Mouse (Mus musculus) heart, embryonic 16.5 days (tissue): ENCODE measurements around the gene Pla2g5. TPM values are rescaled to one million over a fixed set of nuclear protein-coding genes. Genes with fewer than 3 reads are reported as not detected.

ENCODE experiments used
- ATAC-seq: fragments of 200-750 bp; cut with Nextera tagmentation; replicated peaks from 2 replicates; pipeline ENCODE4 v1.8.0; 2017; ENCODE audit warnings: moderate number of reproducible peaks; ENCODE audit not compliant: insufficient read depth, low FRiP score; ENCODE audit errors: extremely low read depth
- H3K27ac ChIP-seq: fragments of 300-500 bp; sonication (generic); 2 replicates; pipeline ENCODE4 v1.5.1; 2014; ENCODE audit warnings: mild to moderate bottlenecking, low read length, control low read depth, moderate library complexity
- H3K27me3 ChIP-seq: fragments of 300-500 bp; sonication (generic); 2 replicates; pipeline ENCODE4 v1.6.1; 2014; ENCODE audit warnings: low read length, mixed read lengths; ENCODE audit not compliant: control insufficient read depth, insufficient read depth
- H3K36me3 ChIP-seq: fragments of 300-500 bp; sonication (generic); 2 replicates; pipeline ENCODE4 v1.6.1; 2014; ENCODE audit not compliant: control insufficient read depth, insufficient read depth
- H3K4me1 ChIP-seq: fragments of 300-500 bp; sonication (generic); 2 replicates; pipeline ENCODE4 v1.6.1; 2014; ENCODE audit warnings: low read length, mixed read lengths; ENCODE audit not compliant: control insufficient read depth, insufficient read depth
- H3K4me2 ChIP-seq: fragments of 300-500 bp; sonication (generic); 2 replicates; pipeline ENCODE4 v1.6.1; 2014; ENCODE audit warnings: low read depth, mild to moderate bottlenecking, control low read depth, low read length
- H3K4me3 ChIP-seq: fragments of 300-500 bp; sonication (generic); 2 replicates; pipeline ENCODE4 v1.5.1; 2014; ENCODE audit warnings: mild to moderate bottlenecking, control low read depth, low read length
- H3K9ac ChIP-seq: fragments of 300-500 bp; sonication (generic); 2 replicates; pipeline ENCODE4 v1.6.1; 2014; ENCODE audit warnings: low read length, control low read depth
- H3K9me3 ChIP-seq: fragments of 300-500 bp; sonication (generic); replicated peaks from 2 replicates; pipeline ENCODE4 v1.6.1; 2016; ENCODE audit warnings: low read length; ENCODE audit not compliant: control insufficient read depth
- WGBS: fragments of 180-500 bp; shearing (Covaris S2); extraction: QIAGEN DNeasy Blood & Tissue Kit; methylation state at CpG from one replicate; pipeline ENCODE4 v1.1.7; 2014; 5-methylcytosine and 5-hydroxymethylcytosine counted together
- polyA plus RNA-seq: library from polyadenylated mRNA; unstranded; fragments of >200 nt; fragmentation: Nextera tagmentation; extraction: Ambion mirVana; gene quantifications from 2 replicates; pipeline ENCODE4 v1.2.1, GENCODE M21; 2015

Pla2g5 gene
- polyA plus RNA-seq, 1 experiment from 2014 or later = 2.7 TPM

- H3K4me1 ChIP-seq = no peaks in the 10 kb centered on the region
- no peak for ATAC-seq
- peaks cover 12% of the 10 kb centered on the region for H3K27me3 ChIP-seq
- no peaks in the 10 kb centered on the region for H3K36me3 ChIP-seq
- no peak overlapping the region for H3K27ac ChIP-seq
- no peak overlapping the region for H3K4me2 ChIP-seq
- no peak overlapping the region for H3K9ac ChIP-seq
- H3K4me3 ChIP-seq = no peak overlapping the region
- no peaks in the 10 kb centered on the region for H3K9me3 ChIP-seq
- 82% methylated on average over 6 of the region's 6 CpGs for WGBS
Observed at GRCm38 (mm10) chr4:138782098-138782497, 81.2 kb downstream of the Pla2g5 start.

DNA sequence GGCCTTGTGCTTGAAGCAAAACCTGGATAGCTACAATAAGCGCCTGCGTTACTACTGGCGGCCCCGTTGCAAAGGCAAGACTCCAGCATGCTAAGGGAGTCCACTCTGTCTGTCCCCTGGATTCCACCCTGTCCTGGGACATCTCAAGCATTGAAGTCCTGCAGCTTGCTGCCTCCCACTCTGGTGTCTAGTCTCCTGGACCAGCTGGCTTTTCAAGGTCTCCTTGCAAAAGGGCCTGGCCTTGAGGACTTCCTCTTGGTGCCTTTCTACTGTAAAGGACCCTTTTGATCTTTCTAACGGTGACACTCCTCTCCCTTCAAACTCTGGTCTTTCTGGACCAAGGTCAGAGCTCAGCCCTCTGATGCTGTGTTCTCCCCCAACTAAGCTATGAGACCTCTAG is 83.0 kb downstream of the Pla2g5 start:
- H3K9ac ChIP-seq = no peak overlapping the region
- no peaks in the 10 kb centered on the region for H3K4me1 ChIP-seq
- ATAC-seq = no peak
- 73% methylated on average over 5 of the region's 5 CpGs for WGBS
- H3K36me3 ChIP-seq = no peaks in the 10 kb centered on the region
- peaks cover 16% of the 10 kb centered on the region for H3K27me3 ChIP-seq
- H3K4me3 ChIP-seq = no peak overlapping the region
- no peaks in the 10 kb centered on the region for H3K9me3 ChIP-seq
- H3K27ac ChIP-seq = no peak overlapping the region
- H3K4me2 ChIP-seq = no peak overlapping the region

DNA sequence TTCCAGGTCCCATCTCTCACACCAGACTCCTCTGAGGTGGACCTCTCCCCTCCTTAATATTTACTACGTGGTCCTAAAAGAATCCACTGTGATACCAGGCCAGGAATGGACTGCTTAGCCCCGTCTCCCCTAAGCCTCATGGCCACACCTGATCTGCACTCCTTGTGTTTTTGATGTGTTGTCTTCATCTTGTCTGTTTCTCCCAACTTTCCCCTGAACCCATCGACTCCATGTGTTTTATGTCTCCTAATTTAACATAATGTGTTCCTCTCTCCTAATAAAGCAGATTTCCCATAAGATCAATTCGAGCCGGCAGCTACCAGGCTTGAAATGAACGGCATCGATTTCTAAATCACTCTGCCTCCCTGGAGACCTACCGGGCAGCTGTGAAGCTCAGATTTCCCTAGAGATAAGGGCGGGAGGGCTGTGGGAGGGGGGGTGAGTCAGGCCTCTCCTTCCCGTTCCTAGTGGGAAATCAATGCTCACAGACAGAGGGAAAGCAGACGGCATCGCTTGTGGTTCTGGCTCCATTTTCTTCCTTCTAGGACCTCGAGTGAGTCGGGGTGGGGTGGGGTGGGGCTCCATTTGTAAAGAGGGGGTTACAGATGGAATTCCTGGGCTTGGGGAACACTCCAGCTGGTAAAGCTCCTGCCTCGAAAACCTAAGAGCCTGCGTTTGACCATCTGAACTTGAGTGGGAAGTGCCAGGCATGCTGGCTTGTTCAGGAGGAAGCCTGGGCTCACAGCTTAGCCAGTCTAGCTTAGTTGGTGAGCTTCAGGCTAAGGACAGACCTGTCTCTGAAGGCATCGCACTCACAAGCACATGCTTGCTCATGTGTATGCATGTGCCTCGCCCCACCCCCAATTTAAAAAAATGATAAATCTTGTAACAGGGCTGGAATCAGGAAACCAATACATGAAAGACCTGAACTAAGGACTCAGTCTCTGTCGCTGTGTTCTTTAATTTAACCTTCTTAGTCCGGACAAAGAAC is 85.6 kb downstream of the Pla2g5 start:
- no peaks in the 10 kb centered on the region for H3K9me3 ChIP-seq
- ATAC-seq = no peak
- H3K27ac ChIP-seq = no peak overlapping the region
- H3K4me2 ChIP-seq = no peak overlapping the region
- WGBS = 44% methylated on average over 20 of the region's 20 CpGs
- no peaks in the 10 kb centered on the region for H3K4me1 ChIP-seq
- H3K27me3 ChIP-seq = peaks cover 11% of the 10 kb centered on the region
- no peak overlapping the region for H3K9ac ChIP-seq
- H3K4me3 ChIP-seq = no peak overlapping the region
- H3K36me3 ChIP-seq = no peaks in the 10 kb centered on the region

- no peaks in the 10 kb centered on the region for H3K36me3 ChIP-seq
- no peak within 1 kb of the TSS for H3K4me3 ChIP-seq
- H3K9ac ChIP-seq = no peak within 1 kb of the TSS
- no peak within 1 kb of the TSS for H3K4me2 ChIP-seq
- no peaks in the 10 kb centered on the region for H3K9me3 ChIP-seq
- 74% methylated on average over 6 of the region's 6 CpGs for WGBS
- H3K27ac ChIP-seq = no peak within 1 kb of the TSS
- H3K4me1 ChIP-seq = no peaks in the 10 kb centered on the region
- no peak for ATAC-seq
- peaks cover 11% of the 10 kb centered on the region for H3K27me3 ChIP-seq
Observed at GRCm38 (mm10) chr4:138775435-138775834, 87.8 kb downstream of the Pla2g5 start, which contains the start of gene Pla2g2d. TSS of gene Pla2g2d (plus strand) at chr4:138775735.

- WGBS = 63% methylated on average over 5 of the region's 5 CpGs
- no peak overlapping the region for H3K9ac ChIP-seq
Observed at GRCm38 (mm10) chr4:138772386-138772785, 90.9 kb downstream of the Pla2g5 start.

GRCm38 (mm10) chr4:138771970-138772369 is 91.3 kb downstream of the Pla2g5 start:
- no peaks in the 10 kb centered on the region for H3K36me3 ChIP-seq
- H3K27me3 ChIP-seq = peaks cover 8% of the 10 kb centered on the region
- no peak overlapping the region for H3K27ac ChIP-seq
- H3K4me2 ChIP-seq = no peak overlapping the region
- ATAC-seq = no peak
- H3K4me3 ChIP-seq = no peak overlapping the region
- H3K4me1 ChIP-seq = no peaks in the 10 kb centered on the region
- WGBS = 74% methylated on average over 10 of the region's 10 CpGs
- H3K9ac ChIP-seq = no peak overlapping the region
- no peaks in the 10 kb centered on the region for H3K9me3 ChIP-seq

More at GRCm38 (mm10) chr4:138772386-138772785, 90.9 kb downstream of the Pla2g5 start:
- Histone ChIP-seq H3K4me3 (no peak overlapping the region), H3K27me3 (peaks cover 8% of the 10 kb centered on the region), H3K36me3 (no peaks in the 10 kb centered on the region), H3K27ac (no peak overlapping the region), H3K4me1 (no peaks in the 10 kb centered on the region), H3K9me3 (no peaks in the 10 kb centered on the region), H3K4me2 (no peak overlapping the region)
- ATAC-seq = no peak

GRCm38 (mm10) chr4:138762266-138762665 is 101.0 kb downstream of the Pla2g5 start:
- Histone ChIP-seq H3K4me3 (no peak overlapping the region), H3K4me2 (no peak overlapping the region), H3K36me3 (no peaks in the 10 kb centered on the region), H3K9me3 (no peaks in the 10 kb centered on the region), H3K4me1 (no peaks in the 10 kb centered on the region), H3K9ac (no peak overlapping the region), H3K27me3 (peaks cover 5% of the 10 kb centered on the region), H3K27ac (no peak overlapping the region)
- 65% methylated on average over 9 of the region's 9 CpGs for WGBS
- no peak for ATAC-seq

GRCm38 (mm10) chr4:138757416-138757815 is 105.9 kb downstream of the Pla2g5 start, which contains the start of gene Pla2g2f:
TSS of gene Pla2g2f (minus strand) at chr4:138757626.
- Histone ChIP-seq H3K27ac (no peak within 1 kb of the TSS), H3K4me3 (no peak within 1 kb of the TSS), H3K9ac (no peak within 1 kb of the TSS), H3K4me2 (no peak within 1 kb of the TSS), H3K4me1 (no peaks in the 10 kb centered on the region), H3K27me3 (peaks cover 3% of the 10 kb centered on the region), H3K9me3 (no peaks in the 10 kb centered on the region; the same call in 1 of the 2 replicates), H3K36me3 (no peaks in the 10 kb centered on the region)
- 84% methylated on average over 8 of the region's 8 CpGs for WGBS
- ATAC-seq = no peak

GRCm38 (mm10) chr4:138755983-138756382 is 107.3 kb downstream of the Pla2g5 start:
- Histone ChIP-seq H3K9me3 (no peaks in the 10 kb centered on the region; the same call in 1 of the 2 replicates), H3K4me3 (no peak overlapping the region), H3K9ac (no peak overlapping the region), H3K36me3 (no peaks in the 10 kb centered on the region), H3K4me2 (no peak overlapping the region), H3K27me3 (peaks cover 3% of the 10 kb centered on the region), H3K27ac (no peak overlapping the region), H3K4me1 (no peaks in the 10 kb centered on the region)
- no peak for ATAC-seq
- WGBS = 78% methylated on average over 11 of the region's 11 CpGs
